Mouse (Mus musculus): Measurements from ENCODE around the gene Tspan31.
"Not testable (repeated sequence)": the region's sequence is repeated elsewhere in the genome, so short reads cannot be mapped to it uniquely, and the experiment has no call there.

Tspan31 gene

GRCm38 (mm10) chr10:127065981-127066380 is 4.1 kb downstream of the Tspan31 start:
- no peak for DNase-seq (ENCODE audit: low spot score in 2 of 2)

- DNase-seq (ENCODE audit: low spot score in 2 of 2): no peak
Measured at GRCm38 (mm10) chr10:127063913-127064870, 5.9 kb downstream of the Tspan31 start.

GRCm38 (mm10) chr10:127063239-127063872 is 6.7 kb downstream of the Tspan31 start, which contains the start of gene Cdk4:
Gene Cdk4, plus strand, starts transcription at chr10:127063534.
- peak; percentile 87 to 89 for DNase-seq (ENCODE audit: low spot score in 2 of 2)

- DNase-seq (ENCODE audit: low spot score in 2 of 2): no peak
Measured at GRCm38 (mm10) chr10:127062503-127062902, 7.6 kb downstream of the Tspan31 start.

- DNase-seq (ENCODE audit: low spot score in 2 of 2): not testable (repeated sequence)
Measured at GRCm38 (mm10) chr10:127062101-127062500, 8.0 kb downstream of the Tspan31 start.

GRCm38 (mm10) chr10:127061513-127061912 is 8.6 kb downstream of the Tspan31 start:
- DNase-seq (ENCODE audit: low spot score in 2 of 2): no peak

- no peak for DNase-seq (ENCODE audit: low spot score in 2 of 2)
Measured at GRCm38 (mm10) chr10:127061085-127061484, 9.0 kb downstream of the Tspan31 start.

DNA sequence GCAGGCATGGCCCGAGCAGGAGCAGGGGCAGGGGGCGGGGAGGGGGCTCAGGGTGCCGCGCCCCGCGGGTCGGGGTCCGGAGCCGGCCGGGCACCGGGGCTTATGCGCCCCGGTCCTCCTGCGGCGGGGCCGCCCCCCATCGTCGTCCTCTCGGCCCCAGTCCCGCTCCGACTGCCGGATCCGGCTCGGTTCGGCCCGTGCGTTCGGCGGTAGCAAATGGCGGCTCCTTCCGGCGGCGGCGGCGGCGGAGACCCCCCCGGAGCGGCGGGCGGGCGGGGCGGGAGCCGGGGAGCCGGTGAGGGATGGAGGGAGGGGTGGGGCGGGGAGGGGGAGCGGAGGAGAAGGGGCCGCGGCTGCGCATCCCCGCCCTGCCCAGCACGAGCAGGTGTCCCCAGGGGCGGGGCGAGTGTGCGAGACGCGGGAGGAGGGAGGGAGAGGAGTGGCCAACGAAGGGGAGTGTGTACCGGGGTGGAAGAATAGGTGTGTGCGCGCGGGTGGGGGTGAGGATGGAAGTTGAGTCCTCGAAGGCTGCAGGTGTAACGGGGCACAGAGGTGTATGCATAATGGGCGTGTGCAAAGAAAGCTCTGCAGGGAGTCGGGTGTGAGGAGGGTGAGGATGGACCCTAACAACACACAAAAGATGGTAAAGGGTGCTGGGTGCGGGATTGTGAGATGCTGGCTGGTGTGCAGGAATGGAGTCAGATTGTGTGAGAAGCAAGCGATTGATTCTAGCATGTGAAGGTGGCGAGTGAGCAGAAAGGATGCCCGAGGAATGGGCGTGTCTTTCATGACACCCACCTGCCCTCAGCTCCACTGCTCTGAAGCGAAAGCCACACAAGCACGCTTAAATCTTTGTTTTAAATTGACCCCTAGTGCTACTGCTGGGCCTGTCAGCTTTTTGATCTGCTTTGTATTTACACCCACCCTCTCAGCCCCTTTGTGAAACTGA is 9.8 kb downstream of the Tspan31 start, which contains the start of gene March9:
Gene March9, minus strand, starts transcription at position 217 of the 949 bp plus-strand sequence.
- peak; percentile 36 to 45 for DNase-seq (ENCODE audit: low spot score in 2 of 2)

DNA sequence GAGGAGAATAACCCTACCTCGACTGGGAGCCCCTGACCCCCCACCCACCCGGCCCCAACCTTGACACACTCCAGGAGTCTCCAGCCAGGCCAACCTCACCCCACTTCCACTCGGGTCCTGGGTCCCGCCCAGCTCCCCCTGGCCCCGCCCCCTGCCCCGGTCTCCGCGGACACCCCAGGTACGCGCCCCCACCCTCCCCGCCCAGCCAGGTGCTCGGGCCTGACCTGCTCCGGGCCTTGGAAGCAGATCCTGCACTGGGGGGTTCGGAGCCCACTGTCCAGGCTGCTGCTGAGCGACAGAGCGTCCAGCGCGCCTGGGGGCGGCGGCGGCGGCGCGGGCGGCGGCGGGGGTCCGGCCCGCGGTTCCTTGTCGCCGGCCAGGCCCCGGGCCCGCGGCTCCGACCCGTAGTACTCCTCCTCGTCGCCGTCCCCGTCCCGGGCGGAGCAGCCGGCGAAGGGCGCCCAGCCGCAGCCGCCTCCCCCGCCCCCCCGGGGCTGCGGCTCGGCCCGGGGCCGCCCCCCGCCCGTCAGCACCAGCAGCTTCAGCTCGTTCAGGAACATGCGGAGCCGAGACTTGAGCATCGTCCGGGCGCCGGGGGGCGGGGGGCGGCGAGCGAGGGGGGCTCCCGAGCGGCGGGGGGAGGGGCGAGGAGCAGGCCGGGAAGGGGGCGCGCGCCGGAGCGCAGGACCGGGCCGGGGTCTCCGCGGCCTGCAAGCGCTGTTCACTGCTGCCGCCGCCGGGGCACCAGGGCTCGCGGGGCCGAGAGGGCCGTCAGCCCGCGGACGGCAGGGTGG is 10.7 kb downstream of the Tspan31 start:
- DNase-seq (ENCODE audit: low spot score in 2 of 2): no peak

- DNase-seq (ENCODE audit: low spot score in 2 of 2): no peak
Measured at GRCm38 (mm10) chr10:127058708-127059107, 11.4 kb downstream of the Tspan31 start.

DNA sequence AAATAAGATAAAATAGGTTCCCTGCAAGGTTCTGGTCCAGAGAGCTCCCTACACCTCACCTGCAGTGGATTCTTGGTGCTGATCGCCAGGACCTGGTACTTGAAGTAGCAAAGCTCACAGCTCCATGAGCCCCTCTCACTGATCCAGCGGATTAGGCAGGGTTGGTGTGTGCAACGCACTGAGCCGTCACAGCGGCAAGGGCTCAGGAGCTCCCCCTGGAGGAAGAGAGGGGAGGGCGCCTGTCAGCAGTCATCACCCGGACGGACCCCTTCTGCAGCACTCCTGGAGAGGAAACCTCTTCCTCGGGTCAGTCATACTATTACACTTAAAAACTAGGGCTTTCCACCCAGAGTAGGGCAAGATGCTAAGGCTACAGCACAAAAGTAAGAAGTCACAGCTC is 11.9 kb downstream of the Tspan31 start:
- DNase-seq (ENCODE audit: low spot score in 2 of 2): peak; percentile 55 to 72

- DNase-seq (ENCODE audit: low spot score in 2 of 2): no peak
Measured at GRCm38 (mm10) chr10:127056490-127056889, 13.6 kb downstream of the Tspan31 start.

GRCm38 (mm10) chr10:127055406-127055805 is 14.7 kb downstream of the Tspan31 start:
- DNase-seq (ENCODE audit: low spot score in 2 of 2): no peak

- DNase-seq (ENCODE audit: low spot score in 2 of 2): no peak
Measured at GRCm38 (mm10) chr10:127054646-127055045, 15.4 kb downstream of the Tspan31 start.

DNA sequence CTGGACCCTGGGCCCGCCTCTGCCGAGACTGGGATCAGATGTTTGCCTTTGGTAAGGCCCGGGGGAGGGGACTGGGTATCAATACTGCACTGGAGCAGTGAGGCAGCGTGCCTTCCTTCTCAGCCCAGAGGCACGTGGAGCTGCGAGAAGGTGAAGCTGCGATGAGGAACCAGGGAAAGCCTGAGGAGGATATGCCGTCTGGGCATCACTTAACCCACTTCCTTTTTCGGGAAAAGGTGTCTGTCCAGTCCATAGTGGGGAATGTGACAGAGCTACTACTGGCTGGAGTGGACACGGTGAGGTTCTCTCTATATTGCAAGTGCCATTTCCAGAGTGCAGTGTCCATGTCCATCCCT is 20.0 kb downstream of the Tspan31 start:
- no peak for DNase-seq (ENCODE audit: low spot score in 2 of 2)

DNA sequence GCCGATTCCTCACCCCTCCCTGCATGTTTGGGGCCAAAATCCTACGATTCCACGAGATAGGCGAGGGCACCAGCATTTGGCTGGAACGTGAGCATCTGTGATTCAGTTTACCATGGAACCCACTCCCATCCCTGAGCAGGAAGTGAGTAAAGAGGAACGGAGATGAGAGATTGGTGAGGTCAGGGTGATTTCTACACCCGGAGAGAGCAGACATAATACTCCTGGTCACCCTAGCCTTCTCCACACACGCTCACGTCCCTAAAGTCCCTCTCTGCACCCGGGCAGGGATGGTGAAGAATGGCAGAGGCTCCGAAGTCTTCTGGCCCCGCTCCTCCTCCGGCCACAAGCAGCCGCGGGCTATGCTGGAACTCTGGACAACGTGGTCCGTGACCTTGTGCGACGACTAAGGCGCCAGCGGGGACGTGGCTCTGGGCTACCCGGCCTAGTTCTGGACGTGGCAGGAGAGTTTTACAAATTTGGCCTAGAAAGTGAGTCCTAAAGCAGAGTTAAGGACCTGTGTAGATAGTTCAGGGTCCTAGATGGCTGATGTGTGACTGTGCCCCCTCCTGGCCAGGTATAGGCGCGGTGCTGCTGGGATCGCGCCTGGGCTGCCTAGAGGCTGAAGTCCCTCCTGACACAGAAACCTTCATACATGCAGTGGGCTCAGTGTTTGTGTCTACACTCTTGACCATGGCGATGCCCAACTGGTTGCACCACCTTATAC is 20.5 kb downstream of the Tspan31 start:
- DNase-seq (ENCODE audit: low spot score in 2 of 2): no peak

GRCm38 (mm10) chr10:127048608-127049394 is 21.3 kb downstream of the Tspan31 start:
- DNase-seq (ENCODE audit: low spot score in 2 of 2): no peak

GRCm38 (mm10) chr10:127047954-127048353 is 22.1 kb downstream of the Tspan31 start, which contains the start of gene Cyp27b1:
Gene Cyp27b1, plus strand, starts transcription at chr10:127048250.
- DNase-seq (ENCODE audit: low spot score in 2 of 2): no peak

- no peak for DNase-seq (ENCODE audit: low spot score in 2 of 2)
Measured at GRCm38 (mm10) chr10:127043187-127043586, 26.9 kb downstream of the Tspan31 start.

Measured in spleen, postnatal 14 days (tissue).